Mouse (Mus musculus) limb, embryonic 12.5 days (tissue): ENCODE data around the gene Cdh20. TPM values are rescaled to one million over a fixed set of nuclear protein-coding genes. Genes with fewer than 3 reads are reported as not detected.

ENCODE experiments used
- ATAC-seq: fragments of 200-750 bp; cut with Nextera tagmentation; 2 replicates; pipeline ENCODE4 v1.8.0; 2017; ENCODE audit warnings: low read depth, moderate TSS enrichment; ENCODE audit not compliant: insufficient number of reproducible peaks, insufficient read depth, low FRiP score, low TSS enrichment
- H3K27ac ChIP-seq: fragments of 300-500 bp; sonication (generic); 2 replicates; pipeline ENCODE4 v1.5.1; 2016; ENCODE audit warnings: mild to moderate bottlenecking, moderate library complexity
- H3K27me3 ChIP-seq: fragments of 300-500 bp; sonication (generic); 2 replicates; pipeline ENCODE4 v1.6.1; 2016; ENCODE audit warnings: mild to moderate bottlenecking, moderate library complexity
- H3K36me3 ChIP-seq: fragments of 300-500 bp; sonication (generic); 2 replicates; pipeline ENCODE4 v1.6.1; 2016; ENCODE audit warnings: mild to moderate bottlenecking, moderate library complexity
- H3K4me1 ChIP-seq: fragments of 300-500 bp; sonication (generic); replicated peaks from 2 replicates; pipeline ENCODE4 v1.6.1; 2016
- H3K4me2 ChIP-seq: fragments of 300-500 bp; sonication (generic); 2 replicates; pipeline ENCODE4 v1.6.1; 2016; ENCODE audit warnings: mild to moderate bottlenecking, moderate library complexity
- H3K4me3 ChIP-seq: fragments of 300-500 bp; sonication (generic); replicated peaks from 2 replicates; pipeline ENCODE4 v1.5.1; 2016; ENCODE audit warnings: mild to moderate bottlenecking
- H3K9ac ChIP-seq: fragments of 300-500 bp; sonication (generic); replicated peaks from 2 replicates; pipeline ENCODE4 v1.6.1; 2016; ENCODE audit warnings: mild to moderate bottlenecking, moderate library complexity
- H3K9me3 ChIP-seq: fragments of 300-500 bp; sonication (generic); 2 replicates; pipeline ENCODE4 v1.6.1; 2016; ENCODE audit warnings: mild to moderate bottlenecking, moderate library complexity
- WGBS: fragments of 180-500 bp; shearing (Covaris S2); methylation state at CpG from one replicate; pipeline ENCODE4 v1.1.7; 2016; 5-methylcytosine and 5-hydroxymethylcytosine counted together
- polyA plus RNA-seq: library from polyadenylated mRNA; unstranded; fragments of >200 nt; fragmentation: Nextera tagmentation; extraction: Ambion mirVana; gene quantifications from 2 replicates; pipeline ENCODE4 v1.2.1, GENCODE M21; 2016

Cdh20 gene
- polyA plus RNA-seq, 1 experiment from 2014 or later, result 0.13 TPM

DNA sequence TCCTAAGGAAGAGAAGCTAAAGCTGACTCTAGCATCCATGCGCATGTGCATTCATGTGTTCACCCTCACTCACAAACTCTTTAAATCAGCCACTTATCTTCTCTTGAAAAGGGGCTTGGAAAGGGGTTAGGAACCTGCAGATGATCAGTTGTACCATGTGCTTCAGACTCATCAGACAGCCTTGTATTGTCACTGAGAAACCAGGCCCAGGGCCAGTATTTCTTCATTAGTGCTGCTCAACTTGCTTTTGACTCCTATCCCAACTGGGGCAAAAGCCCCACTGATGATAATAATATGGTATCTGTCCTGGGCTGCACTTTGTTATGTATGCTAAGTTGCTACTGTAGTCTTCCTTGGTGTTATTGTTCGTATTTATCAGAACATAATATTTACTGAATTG lies 38.9 kb downstream of the Cdh20 start:
- Histone ChIP-seq H3K36me3 (no peaks in the 10 kb centered on the region), H3K4me3 (no peak overlapping the region), H3K4me2 (no peak overlapping the region), H3K9me3 (no peaks in the 10 kb centered on the region), H3K4me1 (no peaks in the 10 kb centered on the region), H3K27ac (no peak overlapping the region), H3K9ac (no peak overlapping the region), H3K27me3 (no peaks in the 10 kb centered on the region)
- whole genome bisulfite sequencing, result 89% methylated on average over 2 of the region's 2 CpGs
- ATAC-seq, result no peak

DNA sequence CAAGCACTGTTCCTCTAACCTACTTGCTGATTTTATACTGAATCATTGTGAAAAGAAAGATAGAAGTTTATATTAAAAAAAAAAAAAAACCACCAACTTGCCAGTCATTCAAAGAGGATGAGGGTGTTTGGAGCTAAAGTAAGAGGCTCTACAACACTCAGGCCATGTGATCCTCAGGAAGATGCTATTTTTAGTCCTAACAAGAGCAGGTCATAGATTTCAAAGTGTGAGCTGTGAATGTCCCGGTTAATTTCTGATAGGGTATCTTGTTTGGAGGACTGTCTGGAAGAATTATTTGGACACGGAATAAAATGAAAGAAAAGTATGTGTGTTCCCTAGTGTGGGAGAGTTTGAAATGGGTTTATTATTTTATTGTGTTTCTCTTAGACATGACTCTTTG lies 49.2 kb downstream of the Cdh20 start:
- no peak for ATAC-seq

DNA sequence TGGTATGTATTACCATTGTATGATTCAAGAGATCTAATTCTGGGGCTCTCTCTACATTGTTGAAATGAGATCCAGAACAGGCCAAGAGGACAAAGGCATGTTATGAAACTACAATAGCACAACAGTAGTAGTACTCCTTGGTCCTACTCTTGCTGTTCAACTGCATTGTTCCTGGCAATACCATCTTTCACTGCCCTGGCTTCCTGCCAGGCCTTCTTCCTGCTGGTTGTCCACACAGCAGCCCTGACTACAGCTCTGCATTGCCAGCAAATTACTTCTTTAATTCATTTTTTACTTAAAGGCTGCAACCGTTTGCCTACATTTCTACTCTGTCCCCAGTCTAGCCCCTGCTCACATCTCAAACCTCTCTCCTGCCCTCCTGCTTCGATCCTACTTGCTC lies 59.8 kb downstream of the Cdh20 start:
- no peak overlapping the region for H3K4me2 ChIP-seq
- H3K9ac ChIP-seq, result no peak overlapping the region
- H3K27ac ChIP-seq, result no peak overlapping the region
- WGBS, result 92% methylated on average over 2 of the region's 2 CpGs
- ATAC-seq, result no peak
- no peaks in the 10 kb centered on the region for H3K9me3 ChIP-seq
- no peaks in the 10 kb centered on the region for H3K4me1 ChIP-seq
- no peaks in the 10 kb centered on the region for H3K36me3 ChIP-seq
- H3K4me3 ChIP-seq, result no peak overlapping the region
- H3K27me3 ChIP-seq, result no peaks in the 10 kb centered on the region

More for the DNA sequence above, 49.2 kb downstream of the Cdh20 start:
- no peak overlapping the region for H3K4me3 ChIP-seq
- no peaks in the 10 kb centered on the region for H3K36me3 ChIP-seq
- H3K4me1 ChIP-seq, result no peaks in the 10 kb centered on the region
- no peak overlapping the region for H3K4me2 ChIP-seq
- H3K9ac ChIP-seq, result no peak overlapping the region
- no peak overlapping the region for H3K27ac ChIP-seq
- H3K27me3 ChIP-seq, result no peaks in the 10 kb centered on the region
- H3K9me3 ChIP-seq, result no peaks in the 10 kb centered on the region
- 89% methylated on average over 2 of the region's 2 CpGs for WGBS

- no peaks in the 10 kb centered on the region for H3K27me3 ChIP-seq
- H3K27ac ChIP-seq, result no peak overlapping the region
- no peak for ATAC-seq
- H3K4me2 ChIP-seq, result no peak overlapping the region
- WGBS, result 70% methylated on average over 4 of the region's 4 CpGs
- H3K4me1 ChIP-seq, result no peaks in the 10 kb centered on the region
- H3K9ac ChIP-seq, result no peak overlapping the region
- H3K9me3 ChIP-seq, result no peaks in the 10 kb centered on the region
- no peaks in the 10 kb centered on the region for H3K36me3 ChIP-seq
- no peak overlapping the region for H3K4me3 ChIP-seq
Observed at GRCm38 (mm10) chr1:104838206-104838915, 70.0 kb downstream of the Cdh20 start.

DNA sequence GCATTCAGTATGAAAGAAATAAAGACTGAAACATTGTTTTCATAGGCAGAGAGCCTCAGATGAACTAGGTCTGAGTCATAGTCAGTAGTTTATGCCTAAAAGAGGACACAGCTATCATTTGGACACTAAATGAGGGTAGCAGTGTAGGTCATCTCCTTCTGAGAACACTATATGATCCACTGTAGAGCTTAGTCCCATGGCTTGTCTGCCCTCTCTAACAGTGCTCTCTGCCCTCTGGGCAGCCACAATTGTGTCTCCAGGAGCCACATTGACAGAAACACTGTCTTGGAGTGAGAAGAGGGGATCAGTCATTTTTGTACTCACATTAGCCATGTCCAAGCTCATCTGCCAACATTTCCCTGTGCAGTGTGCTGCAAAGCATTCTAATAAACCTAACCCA lies 70.7 kb downstream of the Cdh20 start:
- Histone ChIP-seq H3K36me3 (no peaks in the 10 kb centered on the region), H3K4me1 (no peaks in the 10 kb centered on the region), H3K27ac (no peak overlapping the region), H3K9ac (no peak overlapping the region), H3K9me3 (no peaks in the 10 kb centered on the region), H3K4me3 (no peak overlapping the region), H3K27me3 (no peaks in the 10 kb centered on the region), H3K4me2 (no peak overlapping the region)
- ATAC-seq, result no peak

- no peaks in the 10 kb centered on the region for H3K27me3 ChIP-seq
- H3K9me3 ChIP-seq, result no peaks in the 10 kb centered on the region
- H3K9ac ChIP-seq, result no peak overlapping the region
- no peak for ATAC-seq
- no peak overlapping the region for H3K27ac ChIP-seq
- 87% methylated on average over 2 of the region's 2 CpGs for WGBS
- no peaks in the 10 kb centered on the region for H3K36me3 ChIP-seq
- H3K4me1 ChIP-seq, result no peaks in the 10 kb centered on the region
- no peak overlapping the region for H3K4me2 ChIP-seq
- H3K4me3 ChIP-seq, result no peak overlapping the region
Observed at GRCm38 (mm10) chr1:104848256-104848919, 80.1 kb downstream of the Cdh20 start.

GRCm38 (mm10) chr1:104848920-104849272 lies 80.6 kb downstream of the Cdh20 start:
- no peak for ATAC-seq
- no peak overlapping the region for H3K27ac ChIP-seq
- no peaks in the 10 kb centered on the region for H3K4me1 ChIP-seq
- no peak overlapping the region for H3K4me2 ChIP-seq
- H3K9me3 ChIP-seq, result no peaks in the 10 kb centered on the region
- no peaks in the 10 kb centered on the region for H3K27me3 ChIP-seq
- 80% methylated on average over 4 of the region's 4 CpGs for WGBS
- H3K9ac ChIP-seq, result no peak overlapping the region
- no peak overlapping the region for H3K4me3 ChIP-seq
- no peaks in the 10 kb centered on the region for H3K36me3 ChIP-seq

GRCm38 (mm10) chr1:104877384-104877783 lies 109.1 kb downstream of the Cdh20 start:
- Histone ChIP-seq H3K9ac (no peak overlapping the region), H3K9me3 (no peaks in the 10 kb centered on the region), H3K27ac (no peak overlapping the region), H3K36me3 (no peaks in the 10 kb centered on the region), H3K4me2 (no peak overlapping the region), H3K4me3 (no peak overlapping the region), H3K4me1 (no peaks in the 10 kb centered on the region), H3K27me3 (no peaks in the 10 kb centered on the region)
- ATAC-seq, result no peak
- WGBS, result 81% methylated on average over 1 of the region's 1 CpGs

- H3K4me3 ChIP-seq, result no peak overlapping the region
- no peaks in the 10 kb centered on the region for H3K27me3 ChIP-seq
- ATAC-seq, result peak; percentile 75; the same call in 1 of the 2 replicates
- no peaks in the 10 kb centered on the region for H3K36me3 ChIP-seq
- no peak overlapping the region for H3K27ac ChIP-seq
- H3K4me2 ChIP-seq, result no peak overlapping the region
- H3K4me1 ChIP-seq, result no peaks in the 10 kb centered on the region
- no peaks in the 10 kb centered on the region for H3K9me3 ChIP-seq
- H3K9ac ChIP-seq, result no peak overlapping the region
Observed at GRCm38 (mm10) chr1:104901815-104902214, 133.5 kb downstream of the Cdh20 start.

DNA sequence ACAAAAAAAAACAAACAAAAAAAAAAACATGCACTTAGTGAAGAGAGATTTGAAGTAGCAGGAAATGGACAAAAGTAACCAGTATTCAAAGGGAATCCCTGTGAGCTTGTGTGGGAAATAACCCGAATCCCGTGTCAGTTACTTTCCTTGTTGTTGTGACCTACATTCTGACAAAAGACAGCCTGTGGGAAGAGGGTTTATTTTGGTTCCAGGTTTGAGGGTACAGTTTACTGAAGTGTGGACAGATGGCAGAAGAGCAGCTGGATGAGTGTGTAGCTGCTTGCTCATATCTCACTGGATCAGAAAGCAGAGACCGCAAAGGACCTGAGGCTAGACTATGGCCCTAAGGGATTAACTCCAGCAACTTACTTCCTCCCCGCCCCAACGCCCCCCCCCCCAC lies 135.1 kb downstream of the Cdh20 start:
- H3K4me1 ChIP-seq, result no peaks in the 10 kb centered on the region
- no peak overlapping the region for H3K27ac ChIP-seq
- H3K4me3 ChIP-seq, result no peak overlapping the region
- no peaks in the 10 kb centered on the region for H3K9me3 ChIP-seq
- WGBS, result 71% methylated on average over 5 of the region's 5 CpGs
- no peaks in the 10 kb centered on the region for H3K27me3 ChIP-seq
- no peak for ATAC-seq
- H3K4me2 ChIP-seq, result no peak overlapping the region
- no peak overlapping the region for H3K9ac ChIP-seq
- no peaks in the 10 kb centered on the region for H3K36me3 ChIP-seq

DNA sequence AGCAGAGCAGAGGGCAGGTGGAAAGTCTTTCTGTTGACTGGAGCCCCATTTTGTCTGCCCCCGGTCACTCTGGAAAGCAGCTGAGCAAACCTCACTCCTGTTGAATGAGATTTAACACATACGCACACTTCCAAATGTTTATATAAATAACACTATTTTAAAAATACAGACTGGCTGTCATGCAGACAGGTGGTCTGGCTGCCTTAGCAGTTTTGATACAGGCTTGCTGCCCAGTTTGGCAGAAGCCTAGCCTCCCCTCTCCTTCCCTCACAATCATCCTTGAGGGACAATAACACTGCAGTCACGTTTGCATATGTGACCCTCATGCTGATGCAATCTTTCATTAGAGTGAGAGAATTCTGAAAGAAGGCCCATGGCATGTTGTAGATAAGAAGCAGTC lies 144.1 kb downstream of the Cdh20 start:
- Histone ChIP-seq H3K9me3 (no peaks in the 10 kb centered on the region), H3K4me3 (no peak overlapping the region), H3K36me3 (no peaks in the 10 kb centered on the region), H3K4me1 (no peaks in the 10 kb centered on the region; the same call in 1 of the 2 replicates), H3K27ac (no peak overlapping the region), H3K27me3 (no peaks in the 10 kb centered on the region), H3K4me2 (no peak overlapping the region), H3K9ac (no peak overlapping the region)
- no peak for ATAC-seq
- WGBS, result 61% methylated on average over 3 of the region's 3 CpGs

DNA sequence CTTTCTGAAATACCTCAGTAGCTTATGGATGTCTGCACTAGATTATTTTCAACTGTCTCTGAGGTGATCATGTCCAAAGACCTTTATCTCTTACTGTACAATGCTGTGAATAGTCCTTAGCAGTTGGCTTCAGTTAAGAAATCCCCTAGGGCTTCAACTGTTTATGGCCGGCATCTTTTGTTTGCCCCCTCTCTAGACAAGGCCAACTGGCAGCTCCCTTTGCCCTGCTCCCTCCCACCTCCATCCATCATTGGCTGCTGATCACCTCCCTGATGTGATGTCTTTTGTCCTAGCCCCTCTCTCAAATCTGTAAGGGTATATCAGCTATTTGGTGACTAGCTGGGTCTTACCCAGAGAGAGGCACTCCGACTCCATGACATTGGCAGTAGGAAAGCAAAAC lies 148.2 kb downstream of the Cdh20 start:
- WGBS, result 63% methylated on average over 2 of the region's 2 CpGs
- ATAC-seq, result no peak

More for the DNA sequence above, 148.2 kb downstream of the Cdh20 start:
- H3K9ac ChIP-seq, result no peak overlapping the region
- H3K27ac ChIP-seq, result no peak overlapping the region
- H3K9me3 ChIP-seq, result no peaks in the 10 kb centered on the region
- no peak overlapping the region for H3K4me2 ChIP-seq
- no peaks in the 10 kb centered on the region for H3K36me3 ChIP-seq
- H3K27me3 ChIP-seq, result no peaks in the 10 kb centered on the region
- no peak overlapping the region for H3K4me3 ChIP-seq
- H3K4me1 ChIP-seq, result peaks cover 2% of the 10 kb centered on the region; the same call in 1 of the 2 replicates
